8 mouse cellular contexts compared by ENCODE assay signal in the genomic region with DNA sequence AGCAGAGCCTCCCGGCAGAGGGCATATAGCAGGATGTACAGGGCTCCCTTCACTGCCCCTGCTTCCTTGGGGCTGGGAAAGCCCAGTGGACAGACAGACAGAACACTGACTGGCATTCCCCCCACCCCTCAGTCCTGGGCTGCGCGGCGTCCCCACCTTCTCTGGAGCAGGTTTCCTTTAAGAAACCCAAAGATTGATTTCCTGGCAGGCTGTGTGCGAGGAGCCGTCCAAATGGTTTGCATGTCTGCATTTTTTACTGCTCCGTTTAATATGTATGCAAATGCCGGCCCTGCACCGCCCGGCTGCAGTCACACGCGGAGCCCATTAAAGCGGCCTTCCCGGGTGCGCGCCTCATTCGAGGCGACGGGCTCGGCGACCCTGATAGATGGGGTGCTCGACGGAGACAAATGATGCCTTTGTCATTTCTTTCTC. TPM values are rescaled to one million over a fixed set of nuclear protein-coding genes. Genes with fewer than 3 reads are reported as not detected.
DNase-seq lines count a peak whose midpoint lies in the region; ATAC-seq and TF ChIP-seq lines count a peak whose summit lies in the region.

No protein-coding gene starts in this region.

- ATAC-seq in embryonic facial prominence, embryonic 14.5 days (ENCODE audit: low read depth): no peak; the same call in 1 of the 2 replicates
- ATAC-seq in midbrain, embryonic 15.5 days (replicated peaks): peak; percentile 50

- no peak for TF ChIP-seq CTCF in gastrocnemius, adult 2 months (IDR thresholded peaks at IDR 0.05)

- H3K36me3 ChIP-seq in embryonic facial prominence, embryonic 14.5 days (ENCODE audit: control insufficient read depth, insufficient read depth, low read length): no peaks in the 10 kb centered on the region
- H3K36me3 ChIP-seq in midbrain, embryonic 15.5 days (replicated peaks): no peaks in the 10 kb centered on the region

- peak overlapping the region; percentile 31; the same call in 1 of the 2 replicates for H3K27ac ChIP-seq in gastrocnemius, adult 2 months
- H3K27ac ChIP-seq in embryonic facial prominence, embryonic 14.5 days (replicated peaks; ENCODE audit: low read depth, low read length): peak overlapping the region; percentile 73
- peak overlapping the region; percentile 85 for H3K27ac ChIP-seq in midbrain, embryonic 15.5 days

- no peaks in the 10 kb centered on the region for H3K27me3 ChIP-seq in embryonic facial prominence, embryonic 14.5 days (replicated peaks; ENCODE audit: control insufficient read depth, insufficient read depth, low read length)
- H3K27me3 ChIP-seq in midbrain, embryonic 15.5 days (replicated peaks): no peaks in the 10 kb centered on the region

- peak overlapping the region; percentile 43 for H3K9ac ChIP-seq in embryonic facial prominence, embryonic 14.5 days (ENCODE audit: low read depth, low read length)
- no peak overlapping the region for H3K9ac ChIP-seq in midbrain, embryonic 15.5 days

- peak overlapping the region; percentile 43 for H3K4me2 ChIP-seq in embryonic facial prominence, embryonic 14.5 days (ENCODE audit: low read depth, low read length)
- H3K4me2 ChIP-seq in midbrain, embryonic 15.5 days: peak overlapping the region; percentile 34

- no peak for DNase-seq in gastrocnemius, adult 2 months
- no peak for DNase-seq in gastrocnemius, adult 18-20 months (ENCODE audit: low spot score)
- DNase-seq in embryonic facial prominence, embryonic 14.5 days (ENCODE audit: low spot score): peak; percentile 78
- DNase-seq in kidney, adult 18-20 months: peak; percentile 57
- no peak for DNase-seq in right cerebral cortex, adult 2 months (ENCODE audit: low spot score in 2 of 2)
- no peak for DNase-seq in thymus, postnatal 36 days
- DNase-seq in cerebellum, adult 9-10 months: no peak

- no peaks in the 10 kb centered on the region for H3K9me3 ChIP-seq in embryonic facial prominence, embryonic 14.5 days (ENCODE audit: control insufficient read depth, low read length)
- no peaks in the 10 kb centered on the region for H3K9me3 ChIP-seq in midbrain, embryonic 15.5 days

- 19% methylated on average over 23 of the region's 23 CpGs for WGBS in embryonic facial prominence, embryonic 14.5 days
- WGBS in midbrain, embryonic 15.5 days: 9% methylated on average over 23 of the region's 23 CpGs

- peak overlapping the region; percentile 24 for H3K4me3 ChIP-seq in gastrocnemius, adult 2 months
- peak overlapping the region; percentile 16; the same call in 1 of the 2 replicates for H3K4me3 ChIP-seq in embryonic facial prominence, embryonic 14.5 days (ENCODE audit: low read depth, low read length)
- H3K4me3 ChIP-seq in midbrain, embryonic 15.5 days: no peak overlapping the region

- peaks cover 41% of the 10 kb centered on the region for H3K4me1 ChIP-seq in embryonic facial prominence, embryonic 14.5 days (ENCODE audit: control insufficient read depth, insufficient read depth, low read length)
- peaks cover 60% of the 10 kb centered on the region for H3K4me1 ChIP-seq in midbrain, embryonic 15.5 days

- intact Hi-C loops in gastrocnemius, adult 2 months (cut with DNase I): no loop called here

RNA-seq across cellular contexts. Expression of gene Cstad, which starts 11.8 kb away (rescaled TPM):
- 1 to 10 TPM in 1 of 2 experiments, under 1 TPM in 1; 0.47 to 1.8 TPM for total RNA-seq in gastrocnemius, adult 2 months (2021)
- 1 to 10 TPM; 1.1 TPM for total RNA-seq in gastrocnemius, adult 18-20 months (2021)
- polyA plus RNA-seq in embryonic facial prominence, embryonic 14.5 days (2014; fragmentation: Nextera tagmentation; extraction: Ambion mirVana): 0.96 and 1.7 TPM in 2 replicates
- polyA plus RNA-seq in midbrain, embryonic 15.5 days (2015; fragmentation: Nextera tagmentation; extraction: Ambion mirVana): 0.51 and 0.63 TPM in 2 replicates

Comparison
In these comparisons a context has a peak if more than half of its experiments do, and no peak if none do; other contexts are left out.
1. DNase-seq: peak in embryonic facial prominence, embryonic 14.5 days (single experiment) and kidney, adult 18-20 months (single experiment); none in gastrocnemius, adult 2 months (single experiment), gastrocnemius, adult 18-20 months (single experiment), right cerebral cortex, adult 2 months (0 of 2), thymus, postnatal 36 days (0 of 2) and cerebellum, adult 9-10 months (single experiment).
2. H3K27ac ChIP-seq: peak in every context shown above with its lines; median percentile 85 in midbrain, embryonic 15.5 days; 73 in embryonic facial prominence, embryonic 14.5 days; 31 in gastrocnemius, adult 2 months.